Mouse (Mus musculus) layer of hippocampus, adult 2 months (tissue): Measurements from ENCODE around the gene Rpl22l1. TPM values are rescaled to one million over a fixed set of nuclear protein-coding genes. Genes with fewer than 3 reads are reported as not detected.
A peak's percentile ranks its signal among the peaks of the same experiment; 100 is the strongest.
"Not testable (repeated sequence)": the region's sequence is repeated elsewhere in the genome, so short reads cannot be mapped to it uniquely, and the experiment has no call there.

Source experiments
- DNase-seq, 2 experiments: peaks; one replicate each; pipeline ENCODE4 v3.0.0; 2022; ENCODE audit warnings: low spot score in 2 of 2
- H3K27ac ChIP-seq: fragments of 200-600 bp; 2 replicates; pipeline ENCODE4 v1.8.1; 2022
- H3K4me3 ChIP-seq: fragments of 200-600 bp; 2 replicates; pipeline ENCODE4 v1.8.1; 2022; ENCODE audit warnings: mild to moderate bottlenecking
- CTCF ChIP-seq: fragments of 200-600 bp; conservative IDR thresholded peaks from 2 replicates; pipeline ENCODE4 v1.8.1; 2022; ENCODE audit warnings: antibody characterized with exemption, mild to moderate bottlenecking, moderate library complexity
- long read RNA-seq, 2 experiments: library from polyadenylated mRNA; stranded (forward); transcript quantifications; one replicate each; pipeline ENCODE4 v2.0.0; 2021; ENCODE audit warnings: borderline mapping rate in 2 of 2
- total RNA-seq, 2 experiments: library from RNA; stranded (reverse); gene quantifications; 2 replicates each; pipeline ENCODE4 v1.2.3; 2021

The Rpl22l1 gene
- 100 to 1,000 TPM; 200 to 208 TPM for total RNA-seq
- long read RNA-seq, experiment 1, transcript Rpl22l1-206 (4 exons, 525 nt) = major isoform, 58 of 82 reads
- long read RNA-seq, experiment 1, transcript Rpl22l1-201 (4 exons, 552 nt) = minor isoform, 21 of 82 reads
- long read RNA-seq, experiment 1, partial matches to known transcripts = 1 of 82 reads
- long read RNA-seq, experiment 1, other reads (novel, unspliced or antisense) = 2 of 82 reads
- long read RNA-seq, experiment 2, transcript Rpl22l1-206 (4 exons, 525 nt) = major isoform, 79 of 125 reads
- long read RNA-seq, experiment 2, transcript Rpl22l1-201 (4 exons, 552 nt) = minor isoform, 39 of 125 reads
- long read RNA-seq, experiment 2, partial matches to known transcripts = 1 of 125 reads
- long read RNA-seq, experiment 2, other reads (novel, unspliced or antisense) = 4 of 125 reads

DNA sequence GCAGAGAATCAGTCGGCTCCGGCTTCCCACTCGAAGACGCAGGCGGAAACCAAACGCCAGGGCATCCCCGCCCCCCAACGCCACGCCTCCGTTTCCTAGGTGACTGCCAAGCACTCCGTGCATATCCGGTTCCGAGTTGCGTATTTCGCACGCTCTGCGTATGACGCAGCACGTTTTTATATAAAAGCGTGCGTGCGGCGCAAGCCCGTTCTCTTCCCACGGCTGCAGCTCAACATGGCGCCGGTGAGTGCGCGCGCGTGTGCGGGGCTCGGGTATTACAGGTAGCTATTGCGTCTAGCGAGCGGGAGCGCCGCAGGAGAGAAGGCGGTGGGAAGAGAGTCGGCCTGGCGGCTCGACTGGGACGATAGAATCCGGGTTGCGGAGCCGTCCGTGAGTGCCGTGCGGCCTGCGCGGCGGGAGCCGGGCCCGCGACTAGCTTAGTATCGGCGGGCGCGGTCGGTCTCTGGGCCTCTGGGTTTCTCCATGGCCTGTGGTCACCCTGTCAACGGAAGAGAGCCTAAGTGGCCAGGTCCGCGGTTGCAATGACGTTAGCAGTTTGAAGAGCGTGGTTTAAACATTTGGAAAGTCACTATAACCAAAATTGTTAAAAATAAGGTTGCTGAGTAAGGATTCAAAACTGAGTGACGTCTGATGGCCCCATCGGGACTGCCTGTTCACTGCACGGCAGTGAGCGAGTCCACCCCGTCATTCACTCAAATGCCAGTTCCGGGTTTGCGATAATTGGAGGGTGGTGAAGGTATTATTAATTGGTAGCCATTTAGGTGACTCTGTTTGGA lies at the start of gene Rpl22l1:
Gene Rpl22l1, plus strand, starts transcription at position 136 of the 797 bp plus-strand sequence.
- no peak for TF ChIP-seq CTCF
- H3K4me3 ChIP-seq = peak within 1 kb of the TSS; percentile 86
- H3K27ac ChIP-seq = peak within 1 kb of the TSS; percentile 95
- peak; percentile 98 to 99 for DNase-seq

GRCm38 (mm10) chr3:28755477-28755876 lies 49.8 kb upstream of the Rpl22l1 start:
- Histone ChIP-seq H3K4me3 (no peak overlapping the region), H3K27ac (no peak overlapping the region)
- no peak for DNase-seq
- no peak for TF ChIP-seq CTCF

GRCm38 (mm10) chr3:28761225-28761789 lies 43.9 kb upstream of the Rpl22l1 start:
- no peak overlapping the region for H3K4me3 ChIP-seq
- no peak for DNase-seq
- H3K27ac ChIP-seq = no peak overlapping the region
- TF ChIP-seq CTCF = no peak

DNA sequence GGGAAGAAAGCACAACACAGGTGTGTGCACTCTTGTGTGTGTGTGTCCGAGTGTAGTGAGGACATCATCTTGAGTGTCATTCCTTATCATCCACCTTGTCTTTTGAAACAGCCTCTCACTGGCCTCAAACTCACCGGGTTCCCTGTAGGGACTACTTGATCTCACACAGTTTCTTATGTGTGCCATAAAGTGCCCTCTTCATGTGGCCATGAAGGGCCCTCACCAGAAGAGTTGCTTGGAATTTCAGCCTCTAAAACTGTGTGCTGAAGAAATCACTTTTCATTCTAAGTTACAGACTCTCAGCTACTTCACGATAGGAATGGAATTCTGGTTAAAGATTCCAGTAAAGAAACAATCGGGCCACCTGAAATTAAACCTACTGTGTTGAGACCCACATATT lies 38.3 kb upstream of the Rpl22l1 start:
- DNase-seq = no peak
- TF ChIP-seq CTCF = no peak
- H3K27ac ChIP-seq = no peak overlapping the region
- no peak overlapping the region for H3K4me3 ChIP-seq

GRCm38 (mm10) chr3:28768222-28768621 lies 37.0 kb upstream of the Rpl22l1 start:
- no peak for DNase-seq
- no peak overlapping the region for H3K4me3 ChIP-seq
- H3K27ac ChIP-seq = no peak overlapping the region
- TF ChIP-seq CTCF = no peak

GRCm38 (mm10) chr3:28772919-28773318 lies 32.3 kb upstream of the Rpl22l1 start:
- not testable (repeated sequence) for H3K27ac ChIP-seq, DNase-seq, H3K4me3 ChIP-seq
- TF ChIP-seq CTCF = peak; percentile 23; the same call in 1 of the 2 replicates

- no peak overlapping the region for H3K4me3 ChIP-seq
- H3K27ac ChIP-seq = no peak overlapping the region
- no peak for DNase-seq
- no peak for TF ChIP-seq CTCF
These were observed 29.9 kb upstream of the Rpl22l1 start for GRCm38 (mm10) chr3:28775361-28775760.

GRCm38 (mm10) chr3:28775958-28776357 lies 29.3 kb upstream of the Rpl22l1 start:
- DNase-seq = no peak
- H3K4me3 ChIP-seq = no peak overlapping the region
- TF ChIP-seq CTCF = no peak
- no peak overlapping the region for H3K27ac ChIP-seq

GRCm38 (mm10) chr3:28776491-28776890 lies 28.7 kb upstream of the Rpl22l1 start:
- Histone ChIP-seq H3K4me3 (no peak overlapping the region), H3K27ac (no peak overlapping the region)
- no peak for DNase-seq
- no peak for TF ChIP-seq CTCF

DNA sequence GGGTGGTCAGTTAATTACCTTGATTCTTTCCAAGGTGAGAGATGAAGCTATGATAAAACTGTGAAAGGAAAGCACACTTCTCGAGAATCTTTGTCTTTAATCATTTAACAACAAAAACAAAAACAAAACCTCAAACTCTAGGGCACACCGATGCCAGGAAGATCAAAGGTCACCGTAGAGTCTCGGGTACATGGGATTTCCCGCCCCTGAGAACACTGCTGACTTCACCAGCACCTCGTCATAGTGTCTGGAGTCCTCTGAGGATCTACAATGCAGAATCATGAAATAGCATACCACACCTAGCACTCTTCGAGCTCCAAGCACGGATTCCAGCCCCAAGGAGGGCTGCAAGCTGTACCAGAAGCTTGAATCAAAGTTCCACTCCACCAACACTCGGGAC lies 24.7 kb upstream of the Rpl22l1 start:
- no peak for TF ChIP-seq CTCF
- H3K4me3 ChIP-seq = peak overlapping the region; percentile 91
- no peak for DNase-seq
- no peak overlapping the region for H3K27ac ChIP-seq

- peak; percentile 93 to 94 for DNase-seq
- Histone ChIP-seq H3K4me3 (peak within 1 kb of the TSS; percentile 91), H3K27ac (peak within 1 kb of the TSS; percentile 52; the same call in 1 of the 2 replicates)
- no peak for TF ChIP-seq CTCF
These were observed 24.2 kb upstream of the Rpl22l1 start, which contains the start of gene Eif5a2 for GRCm38 (mm10) chr3:28780994-28781393. Gene Eif5a2 (plus strand): TSS chr3:28781276.

GRCm38 (mm10) chr3:28781422-28781821 lies 23.8 kb upstream of the Rpl22l1 start:
- DNase-seq = no peak
- peak overlapping the region; percentile 52; the same call in 1 of the 2 replicates for H3K27ac ChIP-seq
- TF ChIP-seq CTCF = no peak
- H3K4me3 ChIP-seq = peak overlapping the region; percentile 91

- DNase-seq = no peak
- Histone ChIP-seq H3K27ac (no peak overlapping the region), H3K4me3 (peak overlapping the region; percentile 91)
- no peak for TF ChIP-seq CTCF
These were observed 23.4 kb upstream of the Rpl22l1 start for GRCm38 (mm10) chr3:28781848-28782247.
